Mouse (Mus musculus) brain, embryonic 14.5 days (tissue): Measurements from ENCODE around the gene Cdh13.

Experiments
- CTCF ChIP-seq: fragments of 200-500 bp; IDR thresholded peaks from 2 replicates; pipeline ENCODE4 v1.5.1; 2012; ENCODE audit warnings: inconsistent platforms, mild to moderate bottlenecking, moderate library complexity, borderline replicate concordance; ENCODE audit not compliant: insufficient read depth, insufficient read length; ENCODE audit errors: extremely low read depth
- POLR2A ChIP-seq: fragments of 200-500 bp; IDR thresholded peaks from 2 replicates; pipeline ENCODE4 v1.6.1; 2012; ENCODE audit warnings: mild to moderate bottlenecking, inconsistent platforms, borderline replicate concordance; ENCODE audit not compliant: poor library complexity, insufficient read depth, insufficient read length, severe bottlenecking; ENCODE audit errors: extremely low read depth

GRCm38 (mm10) chr8:118313426-118314187 is 30.1 kb downstream of the Cdh13 start:
- TF ChIP-seq CTCF (no peak), POLR2A (no peak)
